Mouse (Mus musculus) adrenal gland (tissue): Measurements from ENCODE around the gene Sbf1.

Source experiments
- intact Hi-C: fragments of 180-260 bp; cut with DNase I; formaldehyde crosslinking; loops from one replicate; pipeline ENCODE4 v1.15.1; 2025
- microRNA-seq, 2 experiments: library from miRNA; unstranded; fragments of <30 nt; microRNA quantifications; one replicate each; pipeline ENCODE4; 2019

Gene Sbf1

GRCm38 (mm10) chr15:89285004-89285403 lies 30.1 kb downstream of the Sbf1 start:
- intact Hi-C loops, result no loop called here

GRCm38 (mm10) chr15:89284094-89284493 lies 31.0 kb downstream of the Sbf1 start:
- intact Hi-C loops, result no loop called here

- intact Hi-C loops, result no loop called here
Observed at GRCm38 (mm10) chr15:89282546-89282945, 32.6 kb downstream of the Sbf1 start.

- intact Hi-C loops, result no loop called here
Observed at GRCm38 (mm10) chr15:89277366-89277765, 37.7 kb downstream of the Sbf1 start.

- intact Hi-C loops, result no loop called here
Observed at GRCm38 (mm10) chr15:89275497-89275896, 39.6 kb downstream of the Sbf1 start.

GRCm38 (mm10) chr15:89264485-89264884 lies 50.6 kb downstream of the Sbf1 start:
- intact Hi-C loops, result no loop called here

GRCm38 (mm10) chr15:89258997-89259396 lies 56.1 kb downstream of the Sbf1 start:
- intact Hi-C loops, result no loop called here

GRCm38 (mm10) chr15:89255330-89255729 lies 59.8 kb downstream of the Sbf1 start:
- intact Hi-C loops, result no loop called here

- intact Hi-C loops, result no loop called here
Observed at GRCm38 (mm10) chr15:89249063-89249462, 66.0 kb downstream of the Sbf1 start.

- intact Hi-C loops, result no loop called here
Observed at GRCm38 (mm10) chr15:89241025-89241424, 74.1 kb downstream of the Sbf1 start.

GRCm38 (mm10) chr15:89239751-89240392 lies 75.2 kb downstream of the Sbf1 start:
- intact Hi-C loops, result no loop called here

Small RNA genes within 50 kb of the gene (microRNA-seq; reads per million reads assigned to microRNA genes)
- gene Mir6959, result 0.69 to 1.1 reads per million in 2 experiments
